ENCODE assay signal across 8 mouse cellular contexts in genomic region chr13:96923999-96924961, GRCm38 (mm10). TPM values are rescaled to one million over a fixed set of nuclear protein-coding genes. Genes with fewer than 3 reads are reported as not detected.
DNase-seq lines count a peak whose midpoint lies in the region; ATAC-seq and TF ChIP-seq lines count a peak whose summit lies in the region.

Gcnt4 (plus strand) TSS chr13:96924689.

- DNase-seq in right cerebral cortex, postnatal 14 days, result peak; percentile 16
- no peak for DNase-seq in right cerebral cortex, postnatal 10 days (ENCODE audit: low spot score in 2 of 2)
- peak; percentile 78 for DNase-seq in embryo, embryonic 10 days (ENCODE audit: low spot score)
- DNase-seq in heart, adult 18-20 months, result peak; percentile 62 to 65
- peak; percentile 50 for DNase-seq in kidney, adult 11 months
- peak; percentile 71 for DNase-seq in liver, postnatal 0 days
- peak; percentile 73 for DNase-seq in neural tube, embryonic 11.5 days (ENCODE audit: low spot score)
- peak; percentile 34 for DNase-seq in urinary bladder, postnatal 25 days (ENCODE audit: low spot score)

- H3K9ac ChIP-seq in liver, postnatal 0 days (replicated peaks), result peak within 1 kb of the TSS; percentile 74
- peak within 1 kb of the TSS; percentile 70 for H3K9ac ChIP-seq in neural tube, embryonic 11.5 days (ENCODE audit: low read length)

- H3K4me1 ChIP-seq in liver, postnatal 0 days (ENCODE audit: insufficient read depth), result peaks cover 11% of the 10 kb centered on the region; the same call in 1 of the 2 replicates
- 0 out of 2 replicates have a peak, but pooled peaks cover 7% of the 10 kb centered on the region for H3K4me1 ChIP-seq in neural tube, embryonic 11.5 days (ENCODE audit: control insufficient read depth, insufficient read depth, low read length)

- H3K9me3 ChIP-seq in liver, postnatal 0 days (ENCODE audit: low read length), result no peaks in the 10 kb centered on the region
- no peaks in the 10 kb centered on the region for H3K9me3 ChIP-seq in neural tube, embryonic 11.5 days (ENCODE audit: control insufficient read depth, low read length)

- TF ChIP-seq EP300 in liver, postnatal 0 days (IDR thresholded peaks at IDR 0.05; ENCODE audit: low read depth), result no peak

- H3K36me3 ChIP-seq in liver, postnatal 0 days (replicated peaks; ENCODE audit: insufficient read depth, low read length), result no peaks in the 10 kb centered on the region
- no peaks in the 10 kb centered on the region for H3K36me3 ChIP-seq in neural tube, embryonic 11.5 days (ENCODE audit: control insufficient read depth, insufficient read depth, low read length)

- H3K27ac ChIP-seq in liver, postnatal 0 days (ENCODE audit: low read depth), result peak within 1 kb of the TSS; percentile 51; the same call in 1 of the 2 replicates
- H3K27ac ChIP-seq in neural tube, embryonic 11.5 days (ENCODE audit: low read depth, low read length), result no peak within 1 kb of the TSS

- H3K27me3 ChIP-seq in liver, postnatal 0 days (ENCODE audit: insufficient read depth, low read length), result peaks cover 27% of the 10 kb centered on the region
- H3K27me3 ChIP-seq in neural tube, embryonic 11.5 days (ENCODE audit: control insufficient read depth, insufficient read depth, low read length), result peaks cover 21% of the 10 kb centered on the region

- no peak for TF ChIP-seq CTCF in liver, postnatal 0 days (IDR thresholded peaks at IDR 0.05; ENCODE audit: low read depth)

- ATAC-seq in liver, postnatal 0 days, result peak; percentile 91
- peak; percentile 67 for ATAC-seq in neural tube, embryonic 11.5 days (ENCODE audit: insufficient read depth, low FRiP score, low TSS enrichment)

- peak within 1 kb of the TSS; percentile 71 for H3K4me3 ChIP-seq in liver, postnatal 0 days (ENCODE audit: low read depth, low read length)
- peak within 1 kb of the TSS; percentile 70 for H3K4me3 ChIP-seq in neural tube, embryonic 11.5 days (ENCODE audit: low read depth, low read length)

- H3K4me2 ChIP-seq in liver, postnatal 0 days (ENCODE audit: low read depth, low read length), result peak within 1 kb of the TSS; percentile 98
- H3K4me2 ChIP-seq in neural tube, embryonic 11.5 days (ENCODE audit: low read depth), result peak within 1 kb of the TSS; percentile 99

- WGBS in liver, postnatal 0 days (ENCODE audit: insufficient replicate concordance), result 11% methylated on average over 56 of the region's 56 CpGs
- WGBS in neural tube, embryonic 11.5 days, result 10% methylated on average over 54 of the region's 56 CpGs

RNA-seq across cellular contexts. Expression of gene Gcnt4, which starts in this region (rescaled TPM):
- total RNA-seq in heart, adult 18-20 months (2021), result under 1 TPM; 0.05 to 0.08 TPM
- polyA plus RNA-seq in liver, postnatal 0 days (2015; fragmentation: Nextera tagmentation; extraction: Ambion mirVana), result 0.45 and 0.72 TPM in 2 replicates
- 0.19 and 0.32 TPM in 2 replicates for polyA plus RNA-seq in neural tube, embryonic 11.5 days (2014; fragmentation: Nextera tagmentation; extraction: Ambion mirVana)

Comparison
In these comparisons a context has a peak if more than half of its experiments do, and no peak if none do; other contexts are left out.
1. DNase-seq: peak in right cerebral cortex, postnatal 14 days (single experiment), embryo, embryonic 10 days (single experiment), kidney, adult 11 months (single experiment) and urinary bladder, postnatal 25 days (single experiment); none in right cerebral cortex, postnatal 10 days (0 of 2).
2. Peak in DNase-seq in heart, adult 18-20 months; RNA of the gene not detected or under 1 TPM.
3. Peak in DNase-seq, ATAC-seq, H3K4me3 ChIP-seq, H3K27ac ChIP-seq, H3K9ac ChIP-seq and H3K4me2 ChIP-seq in liver, postnatal 0 days; RNA of the gene not detected or under 1 TPM.
4. Peak in DNase-seq, ATAC-seq, H3K4me3 ChIP-seq, H3K9ac ChIP-seq and H3K4me2 ChIP-seq in neural tube, embryonic 11.5 days; RNA of the gene not detected or under 1 TPM.